Mouse (Mus musculus) T-helper 1 cell (primary cell): ENCODE measurements around the gene Zfp697.
"Not testable (repeated sequence)": the region's sequence is repeated elsewhere in the genome, so short reads cannot be mapped to it uniquely, and the experiment has no call there.

ENCODE experiments used
- in situ Hi-C: fragments of 300-600 bp; cut with MboI, MseI; formaldehyde crosslinking; loops from one replicate; pipeline ENCODE4 v1.15.1; 2025; ENCODE audit warnings: high pct_unique_total_duplicates

Zfp697 gene

GRCm38 (mm10) chr3:98418991-98419785 lies 36.9 kb downstream of the Zfp697 start:
- in situ Hi-C loops, result loop anchor here (25.0 kb wide), 1 partner anchor 1482 kb away; the partner anchor contains the start of gene Gja8

DNA sequence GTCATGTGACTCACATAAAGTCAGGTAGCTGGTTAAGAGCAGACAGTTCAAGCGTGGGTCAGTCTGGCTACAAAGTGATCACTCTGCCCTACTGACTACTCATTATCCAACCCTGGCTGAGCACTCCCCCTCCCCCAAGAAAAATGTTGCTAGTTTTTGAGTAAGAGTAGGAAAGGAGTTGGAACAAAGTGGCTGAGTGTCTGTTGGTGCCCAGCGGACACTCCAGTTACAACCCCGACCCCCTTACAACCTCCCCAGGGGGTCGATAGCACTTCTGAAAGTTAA lies 37.5 kb downstream of the Zfp697 start:
- in situ Hi-C loops, result loop anchor here (10.0 to 25.0 kb wide), 2 partner anchors 465 to 1482 kb away; partner anchors contain the start of gene Gja8

DNA sequence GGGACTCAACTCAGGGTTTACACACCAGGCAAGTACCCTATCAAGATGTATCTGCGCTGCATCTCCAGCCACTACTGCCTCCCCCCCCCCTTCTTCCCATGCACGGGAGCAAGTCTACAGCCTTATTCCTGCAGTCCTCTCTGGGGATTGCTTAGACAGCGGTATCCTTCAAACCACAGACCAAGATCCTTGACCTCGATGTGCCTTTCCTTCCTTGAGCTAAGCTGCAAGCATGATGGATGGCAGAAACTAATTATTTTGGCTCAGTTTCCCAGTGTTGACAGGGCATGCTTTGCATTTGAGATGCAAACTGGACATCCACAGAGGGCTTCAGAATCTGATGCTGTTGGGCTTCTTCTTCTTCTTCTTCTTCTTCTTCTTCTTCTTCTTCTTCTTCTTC lies 40.7 kb downstream of the Zfp697 start:
- in situ Hi-C loops, result loop anchor here (10.0 to 25.0 kb wide), 2 partner anchors 468 to 1486 kb away; partner anchors contain the start of gene Gja8

- in situ Hi-C loops, result loop anchor here (10.0 kb wide), 1 partner anchor 472 kb away; no protein-coding TSS in a partner anchor
These were observed 44.5 kb downstream of the Zfp697 start for GRCm38 (mm10) chr3:98426749-98427148.

DNA sequence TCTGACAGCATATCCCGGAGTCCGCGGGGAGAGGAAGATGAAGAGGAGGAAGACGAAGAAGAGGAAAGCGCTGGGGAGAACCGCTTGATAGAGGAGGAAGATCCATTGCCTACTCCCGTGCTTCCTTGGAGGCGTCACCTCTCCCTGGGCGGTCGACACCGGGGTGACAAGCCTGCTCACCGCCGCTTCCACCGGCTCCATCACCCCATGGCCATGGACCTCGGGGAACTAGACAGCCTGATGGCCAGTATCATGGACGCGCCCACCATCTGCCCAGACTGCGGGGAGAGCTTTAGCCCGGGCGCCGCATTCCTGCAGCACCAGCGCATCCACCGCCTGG lies 45.0 kb downstream of the Zfp697 start:
- in situ Hi-C loops, result loop anchor here (10.0 kb wide), 1 partner anchor 472 kb away; no protein-coding TSS in a partner anchor

DNA sequence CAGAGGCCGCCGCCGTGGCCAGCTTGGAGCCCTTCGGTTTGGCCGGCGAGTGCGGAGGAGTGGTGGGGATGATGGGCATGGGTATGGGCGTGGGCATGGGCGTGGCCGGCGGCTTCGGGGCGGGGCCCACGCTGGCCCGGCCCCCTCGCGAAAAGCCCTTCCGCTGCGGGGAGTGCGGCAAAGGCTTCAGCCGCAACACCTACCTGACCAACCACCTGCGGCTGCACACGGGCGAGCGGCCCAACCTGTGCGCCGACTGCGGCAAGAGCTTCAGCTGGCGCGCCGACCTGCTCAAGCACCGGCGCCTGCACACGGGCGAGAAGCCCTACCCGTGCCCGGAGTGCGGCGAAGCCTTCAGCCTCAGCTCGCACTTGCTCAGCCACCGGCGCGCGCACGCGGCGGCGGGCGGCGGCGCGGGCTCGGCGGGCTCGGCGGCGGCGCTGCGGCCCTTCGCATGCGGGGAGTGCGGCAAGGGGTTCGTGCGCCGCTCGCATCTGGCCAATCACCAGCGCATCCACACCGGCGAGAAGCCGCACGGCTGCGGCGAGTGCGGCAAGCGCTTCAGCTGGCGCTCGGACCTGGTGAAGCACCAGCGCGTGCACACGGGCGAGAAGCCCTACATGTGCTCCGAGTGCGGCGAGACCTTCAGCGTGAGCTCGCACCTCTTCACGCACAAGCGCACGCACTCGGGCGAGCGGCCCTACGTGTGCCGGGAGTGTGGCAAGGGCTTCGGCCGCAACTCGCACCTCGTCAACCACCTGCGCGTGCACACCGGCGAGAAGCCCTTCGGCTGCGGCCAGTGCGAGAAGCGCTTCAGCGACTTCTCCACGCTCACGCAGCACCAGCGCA lies 45.6 kb downstream of the Zfp697 start:
- in situ Hi-C loops, result loop anchor here (10.0 kb wide), 1 partner anchor 473 kb away; no protein-coding TSS in a partner anchor

GRCm38 (mm10) chr3:98428449-98428775 lies 46.2 kb downstream of the Zfp697 start:
- in situ Hi-C loops, result loop anchor here (10.0 kb wide), 1 partner anchor 474 kb away; no protein-coding TSS in a partner anchor

DNA sequence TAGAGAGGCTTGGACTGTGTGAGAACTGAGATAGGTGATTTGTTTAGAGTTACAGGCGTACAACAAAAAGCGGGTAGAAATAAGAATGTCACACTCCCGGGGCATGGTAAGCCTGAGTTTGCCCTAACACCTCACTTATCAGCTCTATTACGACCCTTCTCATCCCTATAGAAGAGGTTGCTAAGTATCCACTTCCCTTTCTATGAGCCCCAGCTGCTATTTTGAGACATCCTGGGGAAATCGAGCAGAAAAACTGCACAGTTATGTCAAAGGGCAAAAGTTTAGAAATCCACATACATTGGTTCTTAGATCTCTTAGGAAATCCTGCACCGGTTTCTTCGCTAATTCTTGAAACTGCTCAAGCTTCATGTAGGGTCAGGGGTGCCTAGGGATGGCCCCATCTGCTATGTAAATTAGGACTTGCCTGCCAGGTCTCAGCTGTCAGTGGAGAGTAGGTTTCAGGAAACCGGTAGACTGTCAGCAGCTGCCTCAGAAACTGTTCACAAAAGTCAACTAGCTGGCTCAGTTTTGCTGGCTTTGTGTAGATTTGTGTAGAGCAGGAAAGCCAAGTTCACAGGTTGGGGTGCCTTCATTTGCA lies 46.8 kb downstream of the Zfp697 start:
- in situ Hi-C loops, result loop anchor here (10.0 kb wide), 1 partner anchor 474 kb away; no protein-coding TSS in a partner anchor

GRCm38 (mm10) chr3:98434088-98434816 lies 52.0 kb downstream of the Zfp697 start:
- in situ Hi-C loops, result no loop called here

DNA sequence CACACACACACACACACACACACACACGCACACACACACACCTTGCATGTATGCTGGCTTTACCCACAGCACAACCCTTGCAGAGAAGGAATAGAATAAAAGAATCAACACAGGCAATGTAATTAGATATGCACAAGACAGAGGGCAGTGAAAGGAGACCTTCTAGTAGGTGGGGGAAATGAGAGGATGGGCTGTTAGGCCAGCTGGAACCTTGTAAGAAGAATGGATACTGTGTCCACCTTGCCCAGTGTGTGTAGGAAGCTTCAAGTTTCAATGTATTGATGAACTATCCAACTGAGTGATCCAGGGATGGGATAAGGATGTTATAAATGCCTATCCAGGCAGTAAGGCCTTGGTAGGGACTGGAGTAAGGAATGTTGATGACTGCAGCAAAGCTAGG lies 52.8 kb downstream of the Zfp697 start:
- in situ Hi-C loops, result no loop called here

DNA sequence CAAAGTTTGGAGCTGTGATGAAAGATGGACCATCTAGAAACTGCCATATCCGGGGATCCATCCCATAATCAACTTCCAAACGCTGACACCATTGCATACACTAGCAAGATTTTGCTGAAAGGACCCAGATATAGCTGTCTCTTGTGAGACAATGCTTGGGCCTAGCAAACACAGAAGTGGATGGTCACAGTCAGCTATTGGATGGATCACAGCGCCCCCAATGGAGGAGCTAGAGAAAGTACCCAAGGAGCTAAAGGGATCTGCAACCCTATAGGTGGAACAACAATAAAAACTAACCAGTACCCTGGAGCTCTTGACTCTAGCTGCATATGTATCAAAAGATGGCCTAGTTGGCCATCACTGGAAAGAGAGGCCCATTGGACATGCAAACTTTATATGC lies 60.0 kb downstream of the Zfp697 start:
- in situ Hi-C loops, result loop anchor here (5.0 to 10.0 kb wide), 2 partner anchors 85 to 527 kb away; no protein-coding TSS in a partner anchor

DNA sequence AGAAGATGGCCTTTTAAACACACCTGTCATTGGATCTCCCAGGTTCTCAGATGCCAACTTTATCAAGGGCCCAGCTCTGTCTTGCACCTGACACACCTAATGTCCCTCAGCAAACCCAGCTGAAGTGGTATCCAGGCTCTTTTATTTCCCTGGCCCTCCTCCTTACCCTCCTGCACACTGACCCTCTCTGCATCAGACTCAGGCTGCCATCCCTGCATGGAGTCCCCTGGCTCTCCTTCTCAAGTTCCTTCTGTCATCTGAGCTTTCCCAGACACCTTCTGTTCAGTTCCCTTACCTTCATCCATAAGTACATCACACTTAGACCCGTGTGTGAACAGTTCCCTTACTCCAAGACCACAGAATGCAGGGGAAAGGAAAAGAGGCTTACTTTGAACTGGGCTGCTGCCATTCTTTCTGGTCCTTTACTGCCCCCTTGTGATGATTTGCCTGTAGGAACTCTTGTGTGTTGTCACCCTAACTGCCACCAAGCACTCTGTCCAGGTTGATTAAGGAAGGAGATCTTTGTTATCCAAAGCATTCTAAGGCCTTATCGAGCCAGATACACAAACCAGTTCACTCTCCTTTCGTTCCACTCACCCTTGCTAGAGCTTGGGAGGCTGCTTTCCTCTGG lies 61.0 kb downstream of the Zfp697 start:
- in situ Hi-C loops, result loop anchor here (5.0 to 10.0 kb wide), 2 partner anchors 86 to 528 kb away; no protein-coding TSS in a partner anchor

DNA sequence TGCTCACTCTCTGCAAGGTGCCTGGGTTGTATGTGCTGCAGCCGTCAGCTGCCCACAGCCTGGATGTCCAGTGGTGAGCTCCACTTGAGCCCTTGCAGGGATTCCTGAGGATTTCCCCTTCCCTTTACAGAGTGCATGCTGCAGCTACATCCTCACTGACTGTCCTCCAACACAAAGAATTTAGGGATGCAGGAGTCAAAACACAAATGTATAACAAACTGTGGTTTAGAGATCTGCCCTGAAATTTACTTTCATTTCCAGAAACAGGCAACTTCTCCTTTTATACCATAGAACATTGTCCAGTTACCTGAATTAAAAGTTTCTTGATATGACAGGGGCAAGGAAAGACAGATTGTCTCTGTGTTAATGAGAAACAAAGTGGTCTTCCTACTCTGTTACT lies 61.7 kb downstream of the Zfp697 start:
- in situ Hi-C loops, result loop anchor here (5.0 to 10.0 kb wide), 2 partner anchors 87 to 529 kb away; no protein-coding TSS in a partner anchor

GRCm38 (mm10) chr3:98453786-98454185 lies 71.5 kb downstream of the Zfp697 start:
- in situ Hi-C loops, result not testable (repeated sequence)

- in situ Hi-C loops, result not testable (repeated sequence)
These were observed 74.8 kb downstream of the Zfp697 start, which contains the start of gene Gm4450 for GRCm38 (mm10) chr3:98457026-98457425. TSS of gene Gm4450 (minus strand) at chr3:98457126.

DNA sequence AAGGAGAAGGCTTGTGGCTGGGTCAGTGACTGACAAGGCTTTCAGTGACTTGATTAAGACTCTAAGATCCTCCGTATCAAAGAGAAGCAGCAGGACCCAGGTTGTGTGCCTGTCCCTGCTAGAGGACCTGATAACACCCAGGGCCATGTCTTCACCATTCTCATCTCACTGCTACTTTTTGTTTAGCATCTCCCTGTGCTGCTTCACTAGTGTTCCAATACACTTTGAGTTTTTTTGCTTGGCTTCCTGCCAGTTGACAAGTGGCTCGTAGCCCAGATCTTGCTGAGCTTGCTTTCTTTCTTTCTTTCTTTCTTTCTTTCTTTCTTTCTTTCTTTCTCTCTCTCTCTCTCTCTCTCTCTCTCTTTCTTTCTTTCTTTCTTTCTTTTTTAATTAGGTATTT lies 87.1 kb downstream of the Zfp697 start:
- in situ Hi-C loops, result loop anchor here (5.0 kb wide), 2 partner anchors 53 to 108 kb away; no protein-coding TSS in a partner anchor

DNA sequence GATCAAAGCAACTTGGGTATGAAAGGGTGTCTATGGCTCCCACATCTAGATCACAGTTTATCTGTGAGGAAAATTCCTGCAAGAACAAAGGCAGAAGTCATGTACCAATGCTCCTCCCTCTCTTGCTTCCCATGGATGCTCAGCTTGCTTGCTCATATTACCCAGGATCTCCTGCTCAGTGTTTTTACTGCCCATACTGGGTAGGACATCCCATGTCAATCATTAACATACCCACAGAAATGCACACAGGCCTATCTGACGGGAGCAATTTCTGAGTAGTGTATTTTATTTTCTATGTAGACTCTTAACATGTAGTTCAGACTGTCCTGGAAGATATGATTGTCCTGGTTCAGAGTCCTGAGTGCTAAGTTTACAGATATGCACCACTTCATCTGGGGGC lies 88.8 kb downstream of the Zfp697 start:
- in situ Hi-C loops, result not testable (repeated sequence)

DNA sequence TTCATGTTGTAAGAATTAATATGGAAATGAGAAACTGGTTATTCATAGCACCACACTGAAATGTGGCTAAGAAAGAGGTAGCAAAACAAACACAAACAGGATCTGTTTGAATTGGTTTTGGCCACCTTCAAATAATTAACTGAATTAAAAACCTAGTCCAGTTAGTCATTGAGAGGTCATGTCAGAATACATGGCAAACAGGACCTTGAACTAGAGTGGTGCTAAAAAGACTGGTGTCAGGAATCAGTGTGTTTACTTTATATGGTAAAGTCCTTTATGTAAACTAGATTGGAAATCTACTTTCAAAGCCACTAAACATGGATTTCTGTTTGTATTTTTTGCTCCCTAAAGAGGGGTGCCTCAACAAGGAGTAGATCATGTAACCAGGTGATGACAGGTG lies 89.2 kb downstream of the Zfp697 start:
- in situ Hi-C loops, result not testable (repeated sequence)

GRCm38 (mm10) chr3:98494184-98494583 lies 111.9 kb downstream of the Zfp697 start:
- in situ Hi-C loops, result not testable (repeated sequence)

DNA sequence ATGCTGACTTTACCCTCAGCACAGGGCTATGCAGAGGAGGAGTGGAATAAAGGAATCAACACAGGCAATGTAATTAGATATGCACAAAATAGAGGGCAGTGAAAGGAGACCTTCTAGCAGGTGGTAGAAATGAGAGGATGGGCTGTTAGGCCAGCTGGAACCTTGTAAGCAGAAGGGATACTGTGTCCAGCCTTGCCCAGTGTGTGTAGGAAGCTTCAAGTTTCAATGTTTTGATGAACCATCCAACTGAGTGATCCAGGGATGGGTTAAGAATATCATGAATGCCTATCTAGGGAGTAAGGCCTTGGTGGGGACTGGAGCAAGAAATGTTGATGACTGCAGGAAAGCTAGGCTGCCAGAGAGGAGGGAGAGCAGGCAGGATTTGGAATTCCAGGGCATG lies 112.8 kb downstream of the Zfp697 start:
- in situ Hi-C loops, result not testable (repeated sequence)

DNA sequence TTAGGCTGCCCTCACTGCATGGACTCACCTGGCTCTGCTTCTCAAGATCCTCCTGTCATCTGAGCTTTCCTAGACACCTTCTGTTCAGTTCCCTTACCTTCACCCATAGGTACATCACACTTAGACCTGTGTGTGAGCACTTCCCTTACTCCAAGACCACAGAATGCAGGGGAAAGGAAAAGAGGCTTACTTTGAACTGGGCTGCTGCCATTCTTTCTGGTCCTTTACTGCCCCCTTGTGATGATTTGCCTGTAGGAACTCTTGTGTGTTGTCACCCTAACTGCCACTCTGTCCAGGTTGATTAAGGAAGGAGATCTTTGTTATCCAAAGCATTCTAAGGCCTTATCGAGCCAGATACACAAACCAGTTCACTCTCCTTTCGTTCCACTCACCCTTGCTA lies 114.5 kb downstream of the Zfp697 start:
- in situ Hi-C loops, result not testable (repeated sequence)
